Mouse (Mus musculus) left cerebral cortex, adult 2 months (tissue): Measurements from ENCODE around the gene 4933416C03Rik. TPM values are rescaled to one million over a fixed set of nuclear protein-coding genes. Genes with fewer than 3 reads are reported as not detected.

Source experiments
- DNase-seq, 2 experiments: peaks; one replicate each; pipeline ENCODE4 v3.0.0; 2021 to 2022; ENCODE audit warnings: low spot score in 2 of 2, mixed read lengths in 1 of 2; ENCODE audit errors: extremely low spot score in 1 of 2
- H3K27ac ChIP-seq: fragments of 200-600 bp; 2 replicates; pipeline ENCODE4 v1.8.1; 2022
- H3K4me3 ChIP-seq: fragments of 200-600 bp; 2 replicates; pipeline ENCODE4 v1.8.1; 2022
- CTCF ChIP-seq: fragments of 200-600 bp; IDR thresholded peaks from 2 replicates; pipeline ENCODE4 v1.8.1; 2022; ENCODE audit warnings: antibody characterized with exemption, mild to moderate bottlenecking, moderate library complexity
- intact Hi-C: fragments of 180-260 bp; cut with DNase I; formaldehyde crosslinking; loops from one replicate; pipeline ENCODE4 v1.15.1; 2025
- total RNA-seq, 2 experiments: library from RNA; stranded (reverse); gene quantifications; 2 replicates each; pipeline ENCODE4 v1.2.3; 2021

4933416C03Rik gene
- total RNA-seq, 2 experiments from 2014 or later, result not detected

GRCm38 (mm10) chr10:116075954-116076353 lies 37.8 kb downstream of the 4933416C03Rik start:
- Histone ChIP-seq H3K27ac (no peak overlapping the region), H3K4me3 (no peak overlapping the region)
- intact Hi-C loops, result loop anchor here (5.0 kb wide), 1 partner anchor 59 kb away; the partner anchor contains the start of gene Ptprr
- no peak for TF ChIP-seq CTCF
- no peak for DNase-seq

Other genes with a start within 250 kb of the 4933416C03Rik start
- 10 to 100 TPM; 17.0 to 17.3 TPM for gene Ptprr, start 95.7 kb downstream of the 4933416C03Rik start, total RNA-seq
- gene Ptprb, start 161.6 kb upstream of the 4933416C03Rik start, total RNA-seq, result 10 to 100 TPM; 17.0 to 19.8 TPM